Mouse (Mus musculus): ENCODE measurements at regions not wholly inside any gene's neighbourhood (a gene's known extent, or its start where the extent isn't known, plus 50 kb on each side); places are given as distances from the start of the nearest gene placed in this dataset.
A peak's percentile ranks its signal among the peaks of the same experiment; 100 is the strongest.

- H3K9ac ChIP-seq = no peak overlapping the region
- 30% methylated on average over 14 of the region's 14 CpGs for WGBS
Observed at GRCm38 (mm10) chr14:58868176-58868949, 274.3 kb downstream of the 1700129C05Rik start.

DNA sequence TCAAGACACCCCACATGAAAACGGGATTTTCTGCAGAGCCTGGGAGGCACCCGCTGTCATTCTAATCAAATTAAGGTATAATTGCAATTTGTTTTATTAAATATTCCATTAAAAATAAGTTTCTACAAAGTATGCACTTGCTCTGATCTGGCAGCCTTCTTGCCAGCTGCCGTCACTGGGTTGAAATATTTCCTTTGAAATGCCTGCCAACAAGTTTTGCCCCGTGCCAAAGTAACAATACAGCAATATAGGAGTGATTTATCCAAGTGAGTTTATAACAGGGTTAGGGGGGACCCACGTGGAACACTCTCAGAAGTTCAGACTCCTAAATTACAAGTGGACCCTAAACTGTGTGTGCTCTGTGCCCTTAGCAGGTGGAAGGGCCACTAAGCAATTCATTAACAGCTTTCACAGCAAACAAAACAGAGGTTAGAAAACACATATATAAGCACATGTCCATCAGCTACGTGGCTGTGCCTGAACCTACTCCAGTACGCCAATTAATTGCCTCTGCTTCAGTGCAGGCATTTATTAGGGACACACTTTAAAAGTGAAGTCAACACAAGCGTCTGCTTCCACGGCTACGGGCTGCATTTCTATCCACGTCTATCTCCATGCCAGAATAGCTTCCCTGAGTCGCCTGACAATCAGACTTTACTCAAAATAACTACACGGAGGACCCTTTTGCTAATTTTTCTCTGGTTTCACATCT, 275.1 kb downstream of the 1700129C05Rik start:
- Histone ChIP-seq H3K4me1 (peaks cover 15% of the 10 kb centered on the region), H3K9me3 (no peaks in the 10 kb centered on the region), H3K4me2 (peak overlapping the region; percentile 45), H3K36me3 (replicated peaks) (no peaks in the 10 kb centered on the region), H3K27ac (no peak overlapping the region), H3K27me3 (peaks cover 10% of the 10 kb centered on the region; the same call in 1 of the 2 replicates), H3K9ac (no peak overlapping the region), H3K4me3 (replicated peaks) (no peak overlapping the region)
- 19% methylated on average over 13 of the region's 13 CpGs for WGBS
- no peak for ATAC-seq (ENCODE audit: low FRiP score)

More at GRCm38 (mm10) chr14:58868176-58868949, 274.3 kb downstream of the 1700129C05Rik start:
- ATAC-seq (ENCODE audit: low FRiP score) = no peak
- Histone ChIP-seq H3K4me3 (replicated peaks) (no peak overlapping the region), H3K9me3 (no peaks in the 10 kb centered on the region), H3K4me1 (peaks cover 15% of the 10 kb centered on the region), H3K27me3 (peaks cover 10% of the 10 kb centered on the region; the same call in 1 of the 2 replicates), H3K36me3 (replicated peaks) (no peaks in the 10 kb centered on the region), H3K27ac (no peak overlapping the region), H3K4me2 (peak overlapping the region; percentile 45)

DNA sequence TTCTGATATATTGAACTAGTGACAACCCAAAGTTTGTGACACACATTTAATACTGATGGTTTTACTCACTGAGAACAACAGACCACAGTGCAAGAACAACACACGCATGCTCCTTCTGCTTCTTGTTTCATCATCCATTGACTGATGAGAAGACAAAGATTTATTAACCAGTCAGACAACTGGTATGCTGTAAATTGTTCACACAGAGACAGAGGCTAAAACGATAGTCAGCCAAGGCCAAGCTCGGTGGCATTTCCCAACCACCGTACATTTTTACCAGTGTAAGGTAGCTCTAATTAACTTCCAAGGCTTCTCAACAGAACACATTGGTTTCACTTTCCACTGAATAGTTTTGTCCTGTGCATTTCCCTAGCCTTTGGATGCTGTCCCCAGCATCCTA, 287.8 kb downstream of the 1700129C05Rik start:
- Histone ChIP-seq H3K4me3 (replicated peaks) (no peak overlapping the region), H3K4me2 (no peak overlapping the region), H3K36me3 (replicated peaks) (no peaks in the 10 kb centered on the region), H3K4me1 (no peaks in the 10 kb centered on the region), H3K27ac (no peak overlapping the region), H3K9me3 (no peaks in the 10 kb centered on the region), H3K27me3 (no peaks in the 10 kb centered on the region), H3K9ac (no peak overlapping the region)
- whole genome bisulfite sequencing = 92% methylated on average over 4 of the region's 4 CpGs
- ATAC-seq (ENCODE audit: low FRiP score) = no peak

- 84% methylated on average over 2 of the region's 2 CpGs for WGBS
- Histone ChIP-seq H3K27ac (no peak overlapping the region), H3K36me3 (replicated peaks) (no peaks in the 10 kb centered on the region), H3K9ac (no peak overlapping the region), H3K9me3 (no peaks in the 10 kb centered on the region), H3K27me3 (no peaks in the 10 kb centered on the region), H3K4me2 (no peak overlapping the region), H3K4me3 (replicated peaks) (no peak overlapping the region), H3K4me1 (no peaks in the 10 kb centered on the region)
- ATAC-seq (ENCODE audit: low FRiP score) = no peak
Observed at GRCm38 (mm10) chr14:58844565-58844964, 298.1 kb downstream of the 1700129C05Rik start.

DNA sequence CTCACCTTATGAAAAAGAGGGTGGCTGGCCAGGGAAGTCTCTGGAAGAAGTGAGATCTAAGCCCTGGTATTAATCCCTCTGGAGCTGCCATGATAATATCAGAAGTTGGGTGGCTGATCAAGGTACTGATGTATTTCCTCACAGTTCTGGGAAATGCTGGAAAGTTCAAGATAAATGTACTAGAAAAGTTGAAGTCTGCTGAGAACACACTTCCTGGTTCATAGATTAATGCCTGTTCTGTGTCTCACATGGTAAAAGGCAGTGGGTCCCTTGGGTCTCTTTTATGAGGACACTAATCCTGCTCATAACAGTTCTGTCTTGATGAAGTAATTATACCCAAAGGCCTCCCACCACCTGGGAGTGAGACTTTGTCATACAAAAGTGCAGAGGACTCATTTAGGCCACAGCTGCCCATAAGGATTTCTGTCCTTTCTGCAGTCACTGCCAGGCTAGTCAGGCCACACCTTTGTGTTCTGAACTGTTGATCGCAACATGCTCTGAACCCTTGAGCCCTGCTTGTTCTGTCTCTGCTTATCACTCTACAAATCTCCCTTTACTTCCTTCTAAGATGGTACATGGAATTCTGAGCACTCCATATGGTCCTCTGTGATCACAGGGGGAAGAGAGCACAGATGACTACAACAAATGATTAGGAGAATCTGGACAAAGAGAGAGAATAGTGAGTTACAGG, 300.4 kb downstream of the 1700129C05Rik start:
- no peak overlapping the region for H3K27ac ChIP-seq
- H3K4me1 ChIP-seq = no peaks in the 10 kb centered on the region
- H3K9me3 ChIP-seq = no peaks in the 10 kb centered on the region
- no peak overlapping the region for H3K4me3 ChIP-seq (replicated peaks)
- no peaks in the 10 kb centered on the region for H3K27me3 ChIP-seq
- no peaks in the 10 kb centered on the region for H3K36me3 ChIP-seq (replicated peaks)
- H3K4me2 ChIP-seq = no peak overlapping the region
- ATAC-seq (ENCODE audit: low FRiP score) = no peak
- H3K9ac ChIP-seq = no peak overlapping the region
- WGBS = 100% methylated on average over 1 of the region's 1 CpGs

GRCm38 (mm10) chr14:58822938-58823337, 319.8 kb downstream of the 1700129C05Rik start:
- no peaks in the 10 kb centered on the region for H3K27me3 ChIP-seq
- H3K27ac ChIP-seq = no peak overlapping the region
- no peak overlapping the region for H3K4me3 ChIP-seq (replicated peaks)
- H3K36me3 ChIP-seq (replicated peaks) = no peaks in the 10 kb centered on the region
- no peak overlapping the region for H3K9ac ChIP-seq
- no peak overlapping the region for H3K4me2 ChIP-seq
- no peaks in the 10 kb centered on the region for H3K4me1 ChIP-seq
- H3K9me3 ChIP-seq = no peaks in the 10 kb centered on the region
- no peak for ATAC-seq (ENCODE audit: low FRiP score)
- WGBS = 85% methylated on average over 4 of the region's 4 CpGs

DNA sequence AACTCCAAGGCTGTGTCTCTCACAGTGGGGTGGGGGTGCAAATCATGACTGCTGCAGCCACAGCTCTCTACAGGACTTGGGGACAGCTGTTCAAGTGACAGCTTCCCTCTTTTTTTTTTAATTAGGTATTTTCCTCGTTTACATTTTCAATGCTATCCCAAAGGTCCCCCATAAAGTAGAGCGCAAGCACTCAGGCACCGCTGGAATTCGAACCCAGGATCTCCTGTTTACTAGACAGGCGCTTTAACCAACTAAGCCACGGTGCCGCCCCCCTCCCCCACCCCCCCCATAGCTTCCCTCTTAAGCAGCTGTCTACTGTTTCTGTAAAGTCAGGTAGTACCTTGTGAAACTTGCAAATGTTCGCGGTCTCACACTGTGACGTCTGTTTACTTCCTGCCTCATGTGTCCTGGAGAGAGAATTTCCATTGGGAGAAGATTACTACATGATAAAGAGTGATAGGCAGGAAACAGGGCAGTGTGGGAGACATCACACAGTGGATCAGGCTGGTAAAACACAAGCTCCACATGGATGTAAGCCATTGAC, 324.7 kb downstream of the 1700129C05Rik start:
- WGBS = 87% methylated on average over 10 of the region's 10 CpGs
- Histone ChIP-seq H3K9me3 (no peaks in the 10 kb centered on the region), H3K4me3 (replicated peaks) (no peak overlapping the region), H3K27ac (no peak overlapping the region), H3K9ac (no peak overlapping the region), H3K4me1 (no peaks in the 10 kb centered on the region), H3K27me3 (no peaks in the 10 kb centered on the region), H3K36me3 (replicated peaks) (no peaks in the 10 kb centered on the region), H3K4me2 (no peak overlapping the region)
- no peak for ATAC-seq (ENCODE audit: low FRiP score)

- no peak overlapping the region for H3K4me3 ChIP-seq (replicated peaks)
- no peak overlapping the region for H3K9ac ChIP-seq
- no peaks in the 10 kb centered on the region for H3K27me3 ChIP-seq
- ATAC-seq (ENCODE audit: low FRiP score) = no peak
- no peaks in the 10 kb centered on the region for H3K36me3 ChIP-seq (replicated peaks)
- no peak overlapping the region for H3K4me2 ChIP-seq
- H3K27ac ChIP-seq = no peak overlapping the region
- no peaks in the 10 kb centered on the region for H3K4me1 ChIP-seq
- WGBS = 76% methylated on average over 1 of the region's 1 CpGs
- H3K9me3 ChIP-seq = no peaks in the 10 kb centered on the region
Observed at GRCm38 (mm10) chr14:58816540-58816876, 326.2 kb downstream of the 1700129C05Rik start.

DNA sequence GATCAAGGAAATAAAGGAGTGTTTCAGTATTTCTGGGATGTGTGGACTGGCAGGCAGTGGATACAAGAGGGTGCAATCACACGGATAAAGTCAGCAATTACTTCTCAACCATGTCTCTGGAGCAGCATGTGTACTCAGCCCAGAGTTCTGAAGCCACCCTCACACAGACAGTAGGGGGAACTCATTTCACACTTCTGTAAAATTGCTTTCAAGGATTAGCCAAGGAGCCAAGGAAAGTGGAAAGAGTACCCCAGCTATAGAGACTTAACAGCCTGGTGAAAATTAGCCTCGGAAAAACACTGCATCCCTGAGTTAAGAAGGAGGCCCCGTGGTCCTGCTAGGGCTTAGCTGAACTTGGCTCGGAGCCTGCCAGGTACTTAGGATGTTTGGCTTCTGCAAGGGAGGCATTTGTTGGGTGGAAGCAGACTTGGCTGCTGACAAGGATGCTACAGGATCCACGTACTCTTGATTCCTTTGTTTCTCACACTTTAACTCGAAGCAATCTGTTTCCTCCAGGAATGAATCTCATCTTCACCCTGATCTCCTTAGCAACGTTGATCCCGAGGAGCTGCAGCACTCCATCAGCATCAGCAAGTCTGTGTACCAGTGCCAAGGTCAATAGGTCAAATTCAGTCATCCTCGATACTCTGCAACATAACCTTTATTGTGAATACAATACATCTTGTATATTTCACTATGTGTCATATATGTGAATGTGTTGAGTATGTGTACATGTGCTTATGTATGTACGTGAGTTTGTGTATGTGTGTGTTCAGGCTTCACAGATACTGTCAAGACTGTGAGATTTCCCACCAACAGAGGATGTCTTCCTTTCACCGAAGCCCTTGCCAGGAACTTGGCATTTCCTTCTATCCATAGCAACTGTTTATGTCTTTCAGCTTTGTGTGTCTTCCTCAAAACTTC, 326.8 kb downstream of the 1700129C05Rik start:
- H3K36me3 ChIP-seq (replicated peaks) = no peaks in the 10 kb centered on the region
- no peak for ATAC-seq (ENCODE audit: low FRiP score)
- no peak overlapping the region for H3K4me2 ChIP-seq
- whole genome bisulfite sequencing = 77% methylated on average over 11 of the region's 11 CpGs
- H3K9ac ChIP-seq = no peak overlapping the region
- H3K27me3 ChIP-seq = no peaks in the 10 kb centered on the region
- H3K27ac ChIP-seq = no peak overlapping the region
- H3K9me3 ChIP-seq = no peaks in the 10 kb centered on the region
- no peaks in the 10 kb centered on the region for H3K4me1 ChIP-seq
- H3K4me3 ChIP-seq (replicated peaks) = no peak overlapping the region

GRCm38 (mm10) chr14:58812585-58812984, 330.1 kb downstream of the 1700129C05Rik start:
- H3K9ac ChIP-seq = no peak overlapping the region
- no peaks in the 10 kb centered on the region for H3K27me3 ChIP-seq
- no peak for ATAC-seq (ENCODE audit: low FRiP score)
- no peaks in the 10 kb centered on the region for H3K4me1 ChIP-seq
- no peaks in the 10 kb centered on the region for H3K9me3 ChIP-seq
- no peaks in the 10 kb centered on the region for H3K36me3 ChIP-seq (replicated peaks)
- no peak overlapping the region for H3K4me2 ChIP-seq
- WGBS = 88% methylated on average over 5 of the region's 5 CpGs
- H3K27ac ChIP-seq = no peak overlapping the region
- no peak overlapping the region for H3K4me3 ChIP-seq (replicated peaks)

DNA sequence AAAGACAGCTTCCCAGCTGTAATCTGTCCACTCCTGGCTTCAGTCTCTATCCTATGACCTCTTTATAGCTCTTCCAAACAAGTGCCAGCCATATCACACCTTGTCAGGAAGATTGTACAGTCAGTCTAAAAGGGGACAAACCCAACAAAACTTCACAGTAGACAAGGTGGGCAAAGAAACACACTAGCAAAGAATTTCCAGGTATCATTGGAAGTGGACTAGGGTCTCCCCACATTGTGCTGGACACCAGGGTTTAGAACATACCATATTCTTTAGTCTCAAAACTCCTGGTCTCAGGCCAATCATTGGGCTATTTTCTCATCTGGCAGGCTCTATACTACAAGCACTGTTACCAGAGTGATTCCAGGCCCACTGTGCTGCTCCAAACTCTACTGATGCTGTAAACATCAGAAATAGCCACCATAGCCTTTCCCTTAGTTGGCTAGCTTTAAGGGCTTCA, 341.3 kb downstream of the 1700129C05Rik start:
- H3K4me1 ChIP-seq = no peaks in the 10 kb centered on the region
- no peak overlapping the region for H3K27ac ChIP-seq
- no peak overlapping the region for H3K4me2 ChIP-seq
- H3K9ac ChIP-seq = no peak overlapping the region
- H3K27me3 ChIP-seq = no peaks in the 10 kb centered on the region
- no peak for ATAC-seq (ENCODE audit: low FRiP score)
- H3K36me3 ChIP-seq (replicated peaks) = no peaks in the 10 kb centered on the region
- H3K4me3 ChIP-seq (replicated peaks) = no peak overlapping the region
- H3K9me3 ChIP-seq = no peaks in the 10 kb centered on the region
